Mouse (Mus musculus) cerebellum, adult 9-11 months (tissue): Measurements from ENCODE around the gene Ints11.

Experiments used
- DNase-seq: peaks from one replicate; pipeline ENCODE4 v3.0.0; 2022

The Ints11 gene

GRCm38 (mm10) chr4:155848434-155849095 lies 20.8 kb upstream of the Ints11 start:
- peak; percentile 50 for DNase-seq

DNA sequence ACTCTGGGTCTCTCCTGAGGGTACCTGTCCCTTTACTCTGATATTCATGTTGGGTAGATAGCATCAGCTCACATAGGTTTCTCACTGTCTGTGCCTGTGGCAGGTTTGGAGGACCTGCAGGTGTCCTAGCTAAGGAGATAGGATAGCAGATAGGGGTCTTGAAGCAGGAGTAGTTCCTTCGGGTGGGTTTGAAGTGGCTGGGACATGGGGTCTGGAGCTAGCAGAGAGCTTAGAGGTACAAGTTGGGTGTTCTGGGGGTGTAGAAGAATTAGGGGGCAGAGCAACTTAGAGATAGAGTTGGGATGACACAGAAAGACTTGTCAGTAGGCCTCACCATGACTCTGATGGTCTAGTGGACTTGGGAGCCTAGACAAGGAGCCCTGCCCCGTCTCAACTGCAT lies 20.0 kb upstream of the Ints11 start:
- no peak for DNase-seq

DNA sequence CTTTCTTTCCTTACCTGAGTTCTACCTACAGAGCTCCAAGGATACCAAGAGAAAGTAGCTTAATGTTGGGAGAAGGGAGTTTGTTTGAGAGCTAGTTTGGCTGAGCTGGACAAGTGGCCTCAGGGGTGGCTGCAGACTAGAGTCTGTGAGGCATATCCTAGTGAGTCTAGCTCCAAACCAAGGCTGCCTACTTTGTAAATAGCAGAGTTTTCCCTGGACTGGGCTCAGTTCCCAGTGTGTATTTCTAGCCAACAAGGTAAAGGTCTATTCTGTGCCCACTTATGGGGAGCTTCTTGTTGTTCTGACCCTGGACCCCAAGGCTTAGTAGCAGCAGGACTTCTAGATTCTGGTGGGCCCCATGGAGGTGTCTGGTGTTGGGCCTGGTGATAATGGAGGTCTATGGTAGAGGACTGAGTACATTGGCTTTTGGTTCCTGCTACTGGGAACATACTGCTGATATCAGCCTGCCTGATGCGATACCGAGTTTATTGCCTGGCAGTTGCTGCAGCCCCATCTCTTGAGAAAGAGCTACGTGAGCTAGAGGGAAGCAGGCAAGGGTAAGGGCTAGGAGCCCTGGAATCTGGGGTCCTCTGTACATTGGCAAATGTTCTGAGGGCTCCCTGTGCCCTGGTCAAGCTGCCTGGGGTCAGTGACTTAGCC lies 19.4 kb upstream of the Ints11 start:
- peak; percentile 28 for DNase-seq

- peak; percentile 21 for DNase-seq
Measured at GRCm38 (mm10) chr4:155851368-155851767, 18.0 kb upstream of the Ints11 start.

DNA sequence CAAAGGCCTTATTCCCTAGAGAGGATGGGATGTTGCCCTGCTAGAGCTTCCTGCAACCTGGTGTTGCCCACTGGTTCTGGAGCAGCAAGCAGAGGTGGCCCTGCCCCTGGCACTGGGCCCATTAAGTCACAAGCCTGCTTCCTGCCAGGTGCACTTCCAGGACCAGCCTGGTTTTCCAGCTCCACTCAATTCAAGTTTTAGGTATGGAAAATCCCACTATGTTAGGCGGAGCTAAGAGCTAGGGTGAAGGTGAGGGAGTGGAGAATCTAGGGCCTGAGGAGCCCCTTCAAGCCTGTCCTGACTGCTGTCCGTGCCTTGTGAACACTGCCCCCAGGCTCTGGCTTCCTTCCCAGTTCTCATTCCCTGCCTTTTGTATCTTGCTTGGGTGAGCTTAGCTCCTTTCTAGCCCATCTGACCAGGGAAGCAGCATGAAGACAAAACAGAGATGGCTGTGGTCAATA lies 17.4 kb upstream of the Ints11 start:
- peak; percentile 76 for DNase-seq

- DNase-seq: no peak
Measured at GRCm38 (mm10) chr4:155853421-155853820, 15.9 kb upstream of the Ints11 start.

DNA sequence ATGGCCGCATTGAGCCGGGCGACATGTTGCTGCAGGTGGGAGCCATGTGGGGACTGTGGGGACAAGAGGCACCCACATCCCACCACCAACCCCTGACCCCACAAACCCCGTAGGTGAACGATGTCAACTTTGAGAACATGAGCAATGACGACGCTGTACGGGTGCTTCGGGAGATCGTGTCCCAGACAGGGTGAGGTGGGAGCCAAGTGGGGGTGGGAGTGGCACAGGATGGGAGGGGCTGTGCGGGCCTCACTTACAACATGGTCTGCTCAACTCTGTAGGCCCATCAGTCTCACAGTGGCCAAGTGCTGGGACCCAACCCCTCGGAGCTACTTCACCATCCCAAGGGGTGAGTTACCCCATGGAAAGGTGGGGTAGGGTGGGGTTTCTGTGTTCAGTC lies 14.4 kb upstream of the Ints11 start:
- peak; percentile 34 for DNase-seq

GRCm38 (mm10) chr4:155856071-155856470 lies 13.3 kb upstream of the Ints11 start:
- peak; percentile 61 for DNase-seq

DNA sequence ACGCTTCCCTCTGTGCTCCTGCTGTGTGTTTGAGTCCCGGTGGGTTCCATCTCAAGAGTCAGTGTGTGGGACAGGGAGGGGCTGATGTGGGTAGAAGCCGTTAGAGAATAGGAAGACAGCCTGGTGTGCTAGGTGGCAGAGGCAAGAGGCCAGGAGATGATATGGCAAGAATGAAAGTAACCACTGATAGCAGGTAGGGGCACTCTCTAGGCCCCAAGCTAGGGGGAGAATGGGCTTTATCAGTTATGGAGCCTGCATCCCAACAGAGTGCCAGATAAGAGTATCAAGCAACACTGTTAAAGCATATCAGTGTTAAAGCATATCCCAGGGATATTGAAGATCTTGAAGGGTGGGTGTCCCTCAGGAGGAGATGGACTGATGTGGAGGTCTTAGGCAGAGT lies 12.5 kb upstream of the Ints11 start:
- DNase-seq: peak; percentile 3

DNA sequence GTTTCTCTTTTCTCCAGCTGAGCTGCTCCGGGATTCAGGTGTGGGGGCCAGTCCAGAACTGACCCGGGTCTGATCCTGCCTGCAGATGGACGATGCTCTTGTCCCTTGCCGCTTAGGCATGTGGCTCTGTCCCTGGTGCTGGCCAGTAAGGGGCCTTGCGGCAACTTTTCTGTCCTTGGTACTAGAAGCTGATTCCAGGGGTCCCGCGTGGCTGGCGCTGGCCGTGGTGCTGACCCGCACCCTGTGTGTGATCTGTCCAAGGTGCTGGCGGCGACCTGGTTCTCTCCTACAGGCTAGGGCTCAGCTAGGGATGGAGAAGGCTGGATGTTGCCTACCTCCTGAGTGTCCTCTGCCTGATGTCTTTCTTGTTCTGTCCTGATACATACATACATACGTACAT lies 10.0 kb upstream of the Ints11 start:
- DNase-seq: peak; percentile 13

GRCm38 (mm10) chr4:155861787-155862186 lies 7.6 kb upstream of the Ints11 start:
- peak; percentile 7 for DNase-seq

DNA sequence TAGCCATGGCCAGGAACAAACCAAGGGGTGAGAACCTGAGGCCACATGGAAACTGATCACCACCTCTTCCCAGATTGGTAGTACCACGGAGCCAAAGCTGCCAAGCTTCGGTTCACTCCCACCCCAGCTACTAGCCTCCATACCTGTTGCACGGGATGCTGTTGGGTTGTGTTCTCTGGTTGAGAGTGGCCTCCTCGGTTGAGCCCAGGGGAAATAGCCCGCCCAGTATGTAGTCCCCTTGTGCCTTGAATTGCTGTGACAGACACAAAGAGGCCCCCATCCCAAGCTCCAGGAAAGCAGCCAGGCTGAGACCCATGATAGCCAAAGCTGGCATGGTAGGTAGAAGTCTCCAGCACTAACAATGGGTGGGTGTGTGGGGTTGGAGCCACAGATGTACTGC lies 6.3 kb upstream of the Ints11 start, which contains the start of gene Tas1r3:
Gene Tas1r3 (minus strand): TSS at position 362 of the 400 bp plus-strand sequence.
- DNase-seq: peak; percentile 14

DNA sequence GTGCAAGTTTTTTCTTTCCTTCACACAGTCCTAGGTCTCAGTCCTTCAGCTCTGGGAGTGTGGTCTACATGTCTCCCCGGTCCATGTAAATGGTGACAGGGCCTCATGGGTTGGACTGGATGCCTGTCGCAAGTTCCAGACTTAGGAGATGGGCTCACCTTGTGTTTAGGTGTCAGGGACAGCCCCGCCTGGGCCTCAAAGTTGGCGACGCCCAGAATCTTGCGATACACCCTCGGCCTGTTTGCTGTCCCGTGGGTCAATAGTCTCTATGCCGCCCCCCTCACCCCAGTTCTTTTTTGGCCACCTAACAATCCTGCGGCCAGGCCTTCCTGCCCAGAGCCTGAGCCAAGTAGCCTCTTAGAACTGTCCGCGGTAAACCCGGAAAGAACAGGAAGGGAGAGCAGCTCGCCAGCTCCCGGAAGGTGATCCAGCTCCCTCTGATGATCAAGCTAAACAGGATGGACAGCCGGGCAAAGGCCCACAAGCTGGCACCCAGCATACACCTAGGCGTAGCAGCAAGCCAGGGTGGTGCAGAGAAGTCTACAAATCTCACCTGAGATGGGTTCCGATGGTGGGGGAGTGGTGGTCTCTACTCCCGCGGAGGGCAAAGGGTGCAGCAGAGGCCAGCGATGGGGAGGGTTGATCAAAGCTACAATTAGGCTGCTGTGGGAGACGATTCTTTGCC lies 590 bp upstream of the Ints11 start:
- DNase-seq: no peak

DNA sequence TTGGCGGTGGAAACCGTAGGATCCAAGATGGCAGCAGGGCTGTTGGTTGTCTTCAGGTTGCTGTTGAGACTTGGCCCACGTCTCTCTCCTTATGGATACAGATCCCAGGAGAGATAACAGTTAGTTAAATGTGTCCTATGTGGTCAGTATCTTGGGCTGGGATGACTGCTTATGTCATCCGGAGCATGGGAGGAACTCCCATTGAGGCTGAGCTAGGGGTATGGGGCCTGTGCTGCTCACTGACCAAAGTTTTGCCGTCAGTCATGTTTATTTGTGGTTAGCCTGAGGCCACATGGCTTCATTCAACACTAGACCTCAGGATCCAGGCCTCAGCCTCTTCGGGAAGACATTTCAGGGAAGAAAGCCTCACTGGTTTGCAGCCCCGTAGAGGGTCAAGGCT lies 2.1 kb downstream of the Ints11 start:
- no peak for DNase-seq

DNA sequence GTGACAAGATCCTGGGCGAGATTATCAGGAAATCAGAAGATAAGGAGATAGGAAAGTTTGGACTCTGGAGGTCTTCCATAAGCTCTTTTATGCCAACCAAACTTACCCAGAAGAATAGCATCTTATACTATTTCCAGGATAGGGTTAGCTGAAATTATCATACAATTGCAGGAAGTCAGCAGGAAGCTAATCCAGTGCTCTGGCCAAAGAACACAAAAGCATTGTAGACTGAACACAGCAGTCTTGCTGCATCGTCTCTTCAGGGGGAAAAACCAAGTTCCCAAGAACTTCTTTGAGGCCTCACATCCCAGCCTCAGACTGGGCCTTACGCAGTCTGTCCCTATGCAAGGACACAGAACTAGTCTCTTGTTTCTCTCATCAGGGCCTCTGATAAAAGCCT lies 14.2 kb downstream of the Ints11 start:
- DNase-seq: no peak

DNA sequence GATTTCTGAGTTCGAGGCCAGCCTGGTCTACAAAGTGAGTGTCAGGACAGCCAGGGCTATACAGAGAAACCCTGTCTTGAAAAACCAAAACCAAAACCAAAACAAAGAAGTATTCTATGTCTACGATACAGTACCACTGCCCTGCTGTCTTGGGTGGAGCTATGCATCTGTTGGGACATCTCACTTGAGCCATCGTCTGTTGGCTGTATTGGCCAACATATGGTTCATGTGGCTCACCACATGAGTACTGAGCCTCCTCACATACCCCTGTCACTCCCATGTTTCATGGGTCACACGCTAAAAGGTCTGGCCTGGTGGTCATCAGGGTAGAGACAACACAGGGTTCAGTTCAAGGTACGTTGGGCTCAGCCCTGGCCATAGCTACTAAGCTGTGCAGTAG lies 17.0 kb downstream of the Ints11 start:
- DNase-seq: no peak

DNA sequence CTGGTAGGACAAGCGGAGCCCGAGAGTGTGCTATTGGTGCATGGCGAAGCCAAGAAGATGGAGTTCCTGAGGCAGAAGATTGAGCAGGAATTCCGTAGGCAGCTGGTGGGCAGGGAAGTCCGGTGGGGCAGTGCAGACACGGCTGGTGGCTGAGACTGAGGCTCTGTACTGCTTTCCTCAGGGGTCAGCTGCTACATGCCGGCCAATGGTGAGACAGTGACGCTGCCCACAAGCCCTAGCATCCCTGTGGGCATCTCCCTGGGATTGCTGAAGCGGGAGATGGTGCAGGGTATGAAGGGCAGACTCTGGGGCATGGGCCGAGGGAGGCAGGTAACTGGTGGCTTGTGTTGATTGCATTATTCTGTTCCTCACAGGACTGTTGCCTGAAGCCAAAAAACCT lies 18.3 kb downstream of the Ints11 start:
- no peak for DNase-seq

GRCm38 (mm10) chr4:155888181-155888580 lies 18.8 kb downstream of the Ints11 start:
- DNase-seq: peak; percentile 17

GRCm38 (mm10) chr4:155889316-155889715 lies 20.0 kb downstream of the Ints11 start:
- peak; percentile 32 for DNase-seq

- DNase-seq: no peak
Measured at GRCm38 (mm10) chr4:155891011-155891471, 21.7 kb downstream of the Ints11 start.

- peak; percentile 96 for DNase-seq
Measured at GRCm38 (mm10) chr4:155891551-155892001, 22.2 kb downstream of the Ints11 start, which contains the start of the genes Pusl1 and Acap3. Pusl1 (minus strand) TSS chr4:155891781. Acap3 (plus strand) TSS chr4:155891822.

- DNase-seq: peak; percentile 88
Measured at GRCm38 (mm10) chr4:155892017-155892416, 22.7 kb downstream of the Ints11 start.

DNA sequence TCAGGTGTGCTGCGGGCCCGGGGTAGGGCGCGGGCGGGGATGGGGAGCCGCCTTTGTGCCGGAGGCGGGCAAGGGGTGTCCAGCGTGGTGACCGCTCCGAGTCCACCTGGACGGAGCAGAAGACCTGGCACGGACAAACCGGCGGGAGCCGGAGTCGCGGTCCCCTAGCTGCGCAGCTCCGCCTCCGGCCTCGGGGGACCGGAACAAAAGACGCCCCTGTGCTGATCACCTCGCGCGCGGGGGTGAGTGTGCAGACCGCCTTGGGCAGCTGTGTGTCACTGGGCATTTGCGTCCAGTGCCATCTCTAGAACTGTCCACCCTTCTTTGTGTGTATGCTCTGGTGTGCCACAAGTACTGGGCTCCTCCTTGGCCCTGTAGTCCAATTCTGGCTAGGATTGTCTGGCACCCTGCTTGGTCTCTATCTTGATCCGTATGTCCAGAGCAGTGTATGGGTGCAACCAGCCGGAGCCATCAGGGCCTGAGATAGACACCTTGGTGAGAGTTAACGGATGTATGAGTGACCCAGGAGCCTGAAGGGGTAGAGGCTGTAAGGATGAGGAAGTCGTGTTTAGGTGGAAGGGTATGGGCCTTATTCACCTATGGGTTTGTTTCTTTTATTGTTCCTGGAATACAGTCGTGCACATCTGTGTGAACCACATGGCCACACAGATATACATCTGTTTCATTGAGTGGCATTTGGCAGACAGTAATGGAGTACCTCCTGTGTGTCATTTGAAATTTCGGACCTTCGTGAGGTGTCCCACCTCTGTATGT lies 23.3 kb downstream of the Ints11 start:
- DNase-seq: peak; percentile 74
